11 mouse cellular contexts compared by ENCODE assay signal in the genomic region with DNA sequence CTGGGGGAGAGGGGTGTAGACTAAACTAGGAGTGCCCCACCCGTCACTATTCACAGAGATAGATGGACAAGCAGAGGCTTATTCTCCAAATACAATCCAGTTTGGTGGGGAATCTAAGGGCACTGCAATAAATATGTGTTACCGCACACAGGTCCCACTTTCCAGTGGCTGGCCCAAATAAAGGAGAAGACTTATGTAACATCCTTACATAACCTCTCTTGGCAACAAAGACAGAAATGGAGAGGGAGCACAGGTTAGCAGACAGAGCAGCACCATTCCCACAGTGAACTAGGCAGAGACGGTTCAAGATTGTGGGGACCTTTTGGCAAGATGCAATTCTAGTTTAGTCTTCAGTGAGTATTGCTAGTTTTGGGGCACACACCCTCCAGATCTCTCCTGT. TPM values are rescaled to one million over a fixed set of nuclear protein-coding genes. Genes with fewer than 3 reads are reported as not detected.
"Had no signal": no experiment of that assay in that cellular context is flagged by ENCODE, and none has a peak within 500 bp of the region (broad histone marks: within the 10 kb centered on the region; RNA-seq: fewer than 3 reads in every experiment).

No protein-coding gene starts in this region.

RNA-seq across cellular contexts. Expression of gene Nat8f6, which starts 10.2 kb away (rescaled TPM):
- total RNA-seq: neutrophil, adult 5-6 weeks had no signal
- polyA plus RNA-seq: neural tube, embryonic 12.5 days; neural tube, embryonic 13.5 days; neural tube, embryonic 14.5 days; neural tube, embryonic 15.5 days; stomach, embryonic 14.5 days; stomach, embryonic 15.5 days; stomach, embryonic 16.5 days; stomach, postnatal 0 days; thymus, postnatal 0 days had no signal

RNA-seq across cellular contexts. Expression of gene Nat8f5, which starts 10.3 kb away (rescaled TPM):
- total RNA-seq: neutrophil, adult 5-6 weeks had no signal
- polyA plus RNA-seq: neural tube, embryonic 12.5 days; neural tube, embryonic 14.5 days; stomach, embryonic 14.5 days; stomach, embryonic 15.5 days; stomach, embryonic 16.5 days; thymus, postnatal 0 days had no signal

RNA-seq across cellular contexts. Expression of gene Nat8, which starts 21.4 kb away (rescaled TPM):
- total RNA-seq: neutrophil, adult 5-6 weeks had no signal
- polyA plus RNA-seq: neural tube, embryonic 12.5 days; neural tube, embryonic 13.5 days; neural tube, embryonic 14.5 days; neural tube, embryonic 15.5 days; stomach, embryonic 14.5 days; stomach, postnatal 0 days; thymus, postnatal 0 days had no signal

RNA-seq across cellular contexts. Expression of gene Nat8f3, which starts 45.0 kb away (rescaled TPM):
- total RNA-seq: neutrophil, adult 5-6 weeks had no signal
- polyA plus RNA-seq: neural tube, embryonic 12.5 days; stomach, embryonic 14.5 days; stomach, postnatal 0 days; thymus, adult 2 months; thymus, postnatal 0 days had no signal

RNA-seq across cellular contexts. Expression of gene Nat8f2, which starts 58.4 kb away (rescaled TPM):
- total RNA-seq: neutrophil, adult 5-6 weeks had no signal
- polyA plus RNA-seq: neural tube, embryonic 12.5 days; neural tube, embryonic 13.5 days; neural tube, embryonic 14.5 days; neural tube, embryonic 15.5 days; stomach, embryonic 14.5 days; stomach, postnatal 0 days had no signal
